Mouse (Mus musculus): ENCODE data around the gene Rbfox1. TPM values are rescaled to one million over a fixed set of nuclear protein-coding genes. Genes with fewer than 3 reads are reported as not detected.

Gene Rbfox1
- total and polyA plus RNA-seq, 2 experiments = 0.09 TPM; not detected in 1

DNA sequence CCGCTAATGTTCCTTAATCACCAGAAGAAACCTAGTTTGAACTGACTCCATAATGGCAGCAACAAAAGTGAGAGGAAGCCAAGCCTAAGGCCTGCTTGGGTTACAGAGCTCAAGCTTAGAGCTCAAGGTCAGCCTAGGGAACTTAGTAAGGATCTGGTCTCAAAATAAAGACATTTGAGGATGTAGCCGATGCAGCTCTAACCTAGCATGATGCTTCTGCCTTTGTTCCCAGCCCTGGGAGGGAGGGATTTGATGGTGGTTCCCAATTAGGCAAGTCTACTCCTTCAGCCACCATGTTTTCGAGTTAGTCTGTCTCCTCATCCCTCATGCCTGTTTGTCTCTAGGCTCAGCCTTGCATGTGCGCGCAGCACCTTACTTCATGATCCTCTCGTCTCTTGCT lies 1548.1 kb downstream of the Rbfox1 start:
- no peak for TF ChIP-seq POLR2A (IDR thresholded peaks at IDR 0.05; ENCODE audit: extremely low read depth, insufficient read depth, low read length)
- TF ChIP-seq CTCF (IDR thresholded peaks at IDR 0.05; ENCODE audit: low read depth, low read length) = no peak
- Histone ChIP-seq H3K27ac (replicated peaks; ENCODE audit: insufficient read depth, low read depth, low read length) (no peak overlapping the region), H3K4me3 (ENCODE audit: insufficient read depth, low read depth, low read length) (no peak overlapping the region), H3K4me1 (ENCODE audit: control insufficient read depth, insufficient read depth, low read length) (no peaks in the 10 kb centered on the region), H3K36me3 (ENCODE audit: control insufficient read depth, insufficient read depth, low read length) (no peaks in the 10 kb centered on the region), H3K79me2 (ENCODE audit: control insufficient read depth, insufficient read depth, low read length) (no peaks in the 10 kb centered on the region), H3K9ac (ENCODE audit: low read depth, low read length) (no peak overlapping the region), H3K27me3 (ENCODE audit: control insufficient read depth, insufficient read depth, low read length) (no peaks in the 10 kb centered on the region)
- DNase-seq (ENCODE audit: extremely low read depth, low read depth, low spot score) = no peak
- 90% methylated on average over 6 of the region's 6 CpGs for WGBS

DNA sequence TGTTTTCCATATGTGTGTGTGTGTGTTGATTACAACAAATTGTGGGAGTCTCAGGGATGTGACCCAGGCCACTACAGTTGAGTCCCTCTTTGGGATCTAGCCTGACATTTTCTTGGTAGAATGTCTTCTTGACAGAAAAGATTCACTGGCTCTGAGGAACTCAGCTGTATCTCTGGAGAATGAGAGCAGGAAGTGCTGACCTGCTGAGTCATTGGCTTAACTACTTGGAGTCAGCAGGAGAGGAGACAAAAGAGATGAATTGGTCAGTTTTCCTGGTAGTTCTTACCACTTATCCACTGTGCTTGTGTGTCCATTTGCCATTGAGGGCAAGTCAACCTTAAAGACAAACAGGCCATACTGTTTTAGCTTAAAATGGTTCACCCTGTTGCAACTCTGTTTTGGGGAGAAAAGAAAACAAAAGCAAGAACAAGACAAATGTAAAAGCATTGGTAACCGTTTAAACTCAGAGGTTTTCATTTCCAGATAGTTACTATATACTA lies 1561.7 kb downstream of the Rbfox1 start:
- Histone ChIP-seq H3K27ac (replicated peaks; ENCODE audit: insufficient read depth, low read depth, low read length) (no peak overlapping the region), H3K36me3 (ENCODE audit: control insufficient read depth, insufficient read depth, low read length) (no peaks in the 10 kb centered on the region), H3K4me1 (ENCODE audit: control insufficient read depth, insufficient read depth, low read length) (no peaks in the 10 kb centered on the region), H3K79me2 (ENCODE audit: control insufficient read depth, insufficient read depth, low read length) (no peaks in the 10 kb centered on the region), H3K9ac (ENCODE audit: low read depth, low read length) (no peak overlapping the region), H3K4me3 (ENCODE audit: insufficient read depth, low read depth, low read length) (no peak overlapping the region), H3K27me3 (ENCODE audit: control insufficient read depth, insufficient read depth, low read length) (no peaks in the 10 kb centered on the region)
- WGBS = 86% methylated on average over 1 of the region's 1 CpGs
- no peak for DNase-seq (ENCODE audit: extremely low read depth, low read depth, low spot score)
- no peak for TF ChIP-seq POLR2A (IDR thresholded peaks at IDR 0.05; ENCODE audit: extremely low read depth, insufficient read depth, low read length)
- no peak for TF ChIP-seq CTCF (IDR thresholded peaks at IDR 0.05; ENCODE audit: low read depth, low read length)

DNA sequence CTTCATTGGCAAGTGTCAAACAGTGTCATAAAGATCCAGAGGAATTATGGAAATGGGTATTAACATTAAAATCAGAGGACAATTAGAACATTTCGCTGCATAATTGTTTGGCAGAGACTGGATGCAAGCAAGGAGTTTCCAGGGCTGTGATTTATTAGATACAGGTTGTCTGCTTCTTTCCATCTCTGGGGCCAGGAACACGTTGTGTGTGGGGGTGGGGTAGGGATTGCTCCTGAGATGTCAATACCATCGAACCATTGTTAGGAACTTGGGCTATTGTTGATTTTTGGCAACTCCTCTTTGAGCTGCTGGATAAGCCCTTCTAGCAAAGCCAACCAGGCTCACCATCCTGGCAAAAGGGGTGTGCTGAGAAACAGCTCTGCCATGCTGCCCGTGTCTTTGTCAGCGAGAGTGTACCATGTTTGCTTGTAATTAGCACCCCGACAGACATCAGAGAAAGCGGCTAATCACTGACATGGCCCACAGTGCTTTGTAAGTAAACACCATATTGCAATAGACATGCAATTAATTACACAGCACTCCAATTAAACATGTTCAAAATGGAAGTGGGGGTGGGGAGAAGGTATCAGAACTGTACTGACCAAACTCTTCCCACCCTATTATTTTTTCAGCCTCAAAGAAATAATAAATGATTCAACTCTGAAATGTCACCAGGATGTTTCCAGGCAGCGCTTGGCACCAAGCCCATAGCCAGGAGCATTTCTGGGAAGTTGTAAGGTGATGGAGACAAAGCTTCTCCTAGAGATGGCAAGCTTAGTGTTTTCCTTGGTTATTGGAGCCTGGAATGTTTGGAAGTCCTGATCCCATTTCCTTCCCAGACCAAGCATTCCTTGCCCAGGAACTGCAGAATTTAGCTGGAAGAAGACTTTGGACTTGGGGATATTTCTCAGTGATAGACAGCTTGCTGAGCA lies 1562.8 kb downstream of the Rbfox1 start:
- no peaks in the 10 kb centered on the region for H3K4me1 ChIP-seq (ENCODE audit: control insufficient read depth, insufficient read depth, low read length)
- no peak overlapping the region for H3K4me3 ChIP-seq (ENCODE audit: insufficient read depth, low read depth, low read length)
- H3K79me2 ChIP-seq (ENCODE audit: control insufficient read depth, insufficient read depth, low read length) = no peaks in the 10 kb centered on the region
- H3K27me3 ChIP-seq (ENCODE audit: control insufficient read depth, insufficient read depth, low read length) = no peaks in the 10 kb centered on the region
- H3K9ac ChIP-seq (ENCODE audit: low read depth, low read length) = no peak overlapping the region
- TF ChIP-seq POLR2A (IDR thresholded peaks at IDR 0.05; ENCODE audit: extremely low read depth, insufficient read depth, low read length) (no peak), CTCF (IDR thresholded peaks at IDR 0.05; ENCODE audit: low read depth, low read length) (no peak)
- no peak for DNase-seq (ENCODE audit: extremely low read depth, low read depth, low spot score)
- WGBS = 49% methylated on average over 8 of the region's 8 CpGs
- H3K27ac ChIP-seq (replicated peaks; ENCODE audit: insufficient read depth, low read depth, low read length) = no peak overlapping the region
- no peaks in the 10 kb centered on the region for H3K36me3 ChIP-seq (ENCODE audit: control insufficient read depth, insufficient read depth, low read length)

DNA sequence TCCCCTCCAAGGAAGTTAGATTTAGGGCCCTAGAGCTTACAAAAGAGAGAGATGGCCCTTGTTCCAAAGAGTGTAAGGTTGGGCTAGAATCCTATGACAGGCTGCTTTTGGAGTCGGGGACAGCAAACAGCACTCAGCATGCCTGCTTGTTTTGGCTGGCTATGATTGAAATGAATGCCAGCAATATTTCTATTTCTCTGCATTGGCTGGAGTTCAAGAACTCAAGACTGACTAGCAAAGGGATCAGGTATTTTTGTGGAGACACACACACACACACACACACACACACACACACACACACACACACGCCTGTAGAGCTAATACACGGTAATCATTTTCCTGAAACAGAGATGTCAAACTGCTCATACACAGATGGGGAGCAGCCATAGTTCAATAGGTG lies 1566.0 kb downstream of the Rbfox1 start:
- Histone ChIP-seq H3K79me2 (ENCODE audit: control insufficient read depth, insufficient read depth, low read length) (no peaks in the 10 kb centered on the region), H3K27ac (replicated peaks; ENCODE audit: insufficient read depth, low read depth, low read length) (no peak overlapping the region), H3K36me3 (ENCODE audit: control insufficient read depth, insufficient read depth, low read length) (no peaks in the 10 kb centered on the region), H3K4me3 (ENCODE audit: insufficient read depth, low read depth, low read length) (no peak overlapping the region), H3K4me1 (ENCODE audit: control insufficient read depth, insufficient read depth, low read length) (no peaks in the 10 kb centered on the region), H3K9ac (ENCODE audit: low read depth, low read length) (no peak overlapping the region), H3K27me3 (ENCODE audit: control insufficient read depth, insufficient read depth, low read length) (no peaks in the 10 kb centered on the region)
- 86% methylated on average over 3 of the region's 3 CpGs for WGBS
- DNase-seq (ENCODE audit: extremely low read depth, low read depth, low spot score) = no peak
- TF ChIP-seq CTCF (IDR thresholded peaks at IDR 0.05; ENCODE audit: low read depth, low read length) = no peak
- no peak for TF ChIP-seq POLR2A (IDR thresholded peaks at IDR 0.05; ENCODE audit: extremely low read depth, insufficient read depth, low read length)

DNA sequence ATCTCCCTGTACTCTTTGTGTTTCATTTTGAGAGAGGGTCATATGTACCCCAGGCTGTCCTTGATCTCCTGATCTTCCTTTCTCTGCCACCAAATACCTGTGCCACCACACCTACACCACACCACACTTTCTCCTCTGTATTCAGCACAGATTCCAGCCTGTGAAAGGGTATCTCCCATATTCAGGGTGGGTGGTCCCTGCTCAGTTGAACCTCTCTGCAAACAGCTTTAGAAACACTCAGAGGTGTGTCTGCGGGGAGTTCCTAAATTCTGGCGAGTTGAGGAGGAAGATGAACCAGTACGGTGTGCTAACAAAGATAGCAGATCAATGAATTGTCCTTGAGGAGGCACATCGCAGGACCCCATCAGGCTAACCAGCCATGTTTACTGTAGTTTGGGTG lies 1572.4 kb downstream of the Rbfox1 start:
- H3K27me3 ChIP-seq (ENCODE audit: control insufficient read depth, insufficient read depth, low read length) = no peaks in the 10 kb centered on the region
- no peaks in the 10 kb centered on the region for H3K4me1 ChIP-seq (ENCODE audit: control insufficient read depth, insufficient read depth, low read length)
- no peaks in the 10 kb centered on the region for H3K36me3 ChIP-seq (ENCODE audit: control insufficient read depth, insufficient read depth, low read length)
- TF ChIP-seq CTCF (IDR thresholded peaks at IDR 0.05; ENCODE audit: low read depth, low read length) (no peak), POLR2A (IDR thresholded peaks at IDR 0.05; ENCODE audit: extremely low read depth, insufficient read depth, low read length) (no peak)
- WGBS = 62% methylated on average over 4 of the region's 4 CpGs
- no peak for DNase-seq (ENCODE audit: extremely low read depth, low read depth, low spot score)
- no peak overlapping the region for H3K4me3 ChIP-seq (ENCODE audit: insufficient read depth, low read depth, low read length)
- H3K79me2 ChIP-seq (ENCODE audit: control insufficient read depth, insufficient read depth, low read length) = no peaks in the 10 kb centered on the region
- no peak overlapping the region for H3K9ac ChIP-seq (ENCODE audit: low read depth, low read length)
- H3K27ac ChIP-seq (replicated peaks; ENCODE audit: insufficient read depth, low read depth, low read length) = no peak overlapping the region
